Mouse (Mus musculus) heart, postnatal 0 days (tissue): Measurements from ENCODE around the gene Flrt1. TPM values are rescaled to one million over a fixed set of nuclear protein-coding genes. Genes with fewer than 3 reads are reported as not detected.
A peak's percentile ranks its signal among the peaks of the same experiment; 100 is the strongest.

Experiments used
- ATAC-seq: fragments of 200-750 bp; cut with Nextera tagmentation; 2 replicates; pipeline ENCODE4 v1.8.0; 2017; ENCODE audit warnings: low read depth, moderate number of reproducible peaks, moderate library complexity; ENCODE audit not compliant: insufficient read depth
- DNase-seq: peaks from one replicate; pipeline ENCODE4 v3.0.0-alpha.2; 2016; ENCODE audit warnings: low spot score
- H3K27ac ChIP-seq: fragments of 300-500 bp; sonication (generic); 2 replicates; pipeline ENCODE4 v1.5.1; 2014; ENCODE audit warnings: low read depth, mild to moderate bottlenecking
- H3K27me3 ChIP-seq: fragments of 300-500 bp; sonication (generic); 2 replicates; pipeline ENCODE4 v1.6.1; 2014; ENCODE audit warnings: low read length, mixed read lengths; ENCODE audit not compliant: control insufficient read depth, insufficient read depth
- H3K36me3 ChIP-seq: fragments of 300-500 bp; sonication (generic); replicated peaks from 2 replicates; pipeline ENCODE4 v1.6.1; 2014; ENCODE audit warnings: low read length, mixed read lengths; ENCODE audit not compliant: control insufficient read depth, insufficient read depth
- H3K4me1 ChIP-seq: fragments of 300-500 bp; sonication (generic); 2 replicates; pipeline ENCODE4 v1.6.1; 2014; ENCODE audit warnings: antibody characterized with exemption; ENCODE audit not compliant: control insufficient read depth, insufficient read depth
- H3K4me2 ChIP-seq: fragments of 300-500 bp; sonication (generic); 2 replicates; pipeline ENCODE4 v1.6.1; 2014; ENCODE audit warnings: low read depth, mild to moderate bottlenecking, low read length, moderate library complexity
- H3K4me3 ChIP-seq: fragments of 300-500 bp; sonication (generic); 2 replicates; pipeline ENCODE4 v1.5.1; 2014; ENCODE audit warnings: low read depth, low read length
- H3K9ac ChIP-seq: fragments of 300-500 bp; sonication (generic); replicated peaks from 2 replicates; pipeline ENCODE4 v1.6.1; 2014; ENCODE audit warnings: low read depth, low read length, mixed read lengths
- H3K9me3 ChIP-seq: fragments of 300-500 bp; sonication (generic); replicated peaks from 2 replicates; pipeline ENCODE4 v1.6.1; 2016; ENCODE audit warnings: low read length; ENCODE audit not compliant: control insufficient read depth
- CTCF ChIP-seq: IDR thresholded peaks from 2 replicates; pipeline ENCODE4 v1.5.1; 2016; ENCODE audit warnings: antibody characterized with exemption, control low read depth, low read depth
- EP300 ChIP-seq: IDR thresholded peaks from 2 replicates; pipeline ENCODE4 v1.6.1; 2016; ENCODE audit warnings: antibody characterized with exemption, low read depth
- WGBS: fragments of 180-500 bp; shearing (Covaris S2); extraction: QIAGEN DNeasy Blood & Tissue Kit; methylation state at CpG from one replicate; pipeline ENCODE4 v1.1.7; 2014; 5-methylcytosine and 5-hydroxymethylcytosine counted together
- polyA plus RNA-seq: library from polyadenylated mRNA; unstranded; fragments of >200 nt; fragmentation: Nextera tagmentation; extraction: Ambion mirVana; gene quantifications from 2 replicates; pipeline ENCODE4 v1.2.1, GENCODE M21; 2015
- total RNA-seq: library from RNA; depleted of rRNA; stranded (reverse); fragments of >200 nt; gene quantifications from 2 replicates; pipeline ENCODE4 v1.2.3, GENCODE M21; 2014; ENCODE audit warnings: low replicate concordance

Flrt1 gene
- total and polyA plus RNA-seq, 2 experiments from 2014 or later, result 0.23 to 1.0 TPM

GRCm38 (mm10) chr19:7090369-7091064 is 15.0 kb downstream of the Flrt1 start:
- Histone ChIP-seq H3K27me3 (no peaks in the 10 kb centered on the region), H3K4me3 (no peak overlapping the region), H3K9me3 (no peaks in the 10 kb centered on the region), H3K4me2 (no peak overlapping the region), H3K4me1 (peaks cover 22% of the 10 kb centered on the region), H3K9ac (no peak overlapping the region), H3K27ac (peak overlapping the region; percentile 75), H3K36me3 (no peaks in the 10 kb centered on the region)
- TF ChIP-seq EP300 (no peak), CTCF (no peak)
- WGBS, result 50% methylated on average over 10 of the region's 10 CpGs
- no peak for ATAC-seq
- DNase-seq, result no peak

GRCm38 (mm10) chr19:7089842-7090251 is 15.7 kb downstream of the Flrt1 start:
- Histone ChIP-seq H3K4me1 (peaks cover 22% of the 10 kb centered on the region), H3K9ac (no peak overlapping the region), H3K4me3 (no peak overlapping the region), H3K27me3 (no peaks in the 10 kb centered on the region), H3K36me3 (no peaks in the 10 kb centered on the region), H3K4me2 (no peak overlapping the region), H3K27ac (peak overlapping the region; percentile 75), H3K9me3 (no peaks in the 10 kb centered on the region)
- 67% methylated on average over 7 of the region's 7 CpGs for WGBS
- DNase-seq (no peak), ATAC-seq (peak; percentile 55; the same call in 1 of the 2 replicates)
- TF ChIP-seq CTCF (no peak), EP300 (peak; percentile 56; the same call in 1 of the 2 replicates)

GRCm38 (mm10) chr19:7089050-7089449 is 16.5 kb downstream of the Flrt1 start:
- WGBS, result 42% methylated on average over 5 of the region's 5 CpGs
- Histone ChIP-seq H3K4me3 (no peak overlapping the region), H3K27me3 (no peaks in the 10 kb centered on the region), H3K4me1 (peaks cover 22% of the 10 kb centered on the region), H3K27ac (no peak overlapping the region), H3K36me3 (no peaks in the 10 kb centered on the region), H3K9ac (no peak overlapping the region), H3K9me3 (no peaks in the 10 kb centered on the region), H3K4me2 (no peak overlapping the region)
- DNase-seq (no peak), ATAC-seq (no peak)
- TF ChIP-seq EP300 (no peak), CTCF (no peak)

- H3K4me1 ChIP-seq, result peaks cover 22% of the 10 kb centered on the region
- H3K27me3 ChIP-seq, result no peaks in the 10 kb centered on the region
- H3K9ac ChIP-seq, result 0 out of 2 replicates have a peak overlapping the region, but pooled peaks have one; percentile 14
- H3K4me2 ChIP-seq, result no peak overlapping the region
- DNase-seq (no peak), ATAC-seq (no peak)
- H3K36me3 ChIP-seq, result no peaks in the 10 kb centered on the region
- H3K4me3 ChIP-seq, result no peak overlapping the region
- no peak for TF ChIP-seq EP300
- no peak overlapping the region for H3K27ac ChIP-seq
- H3K9me3 ChIP-seq, result no peaks in the 10 kb centered on the region
- 39% methylated on average over 9 of the region's 9 CpGs for WGBS
Measured at GRCm38 (mm10) chr19:7088558-7088957, 17.0 kb downstream of the Flrt1 start.

- TF ChIP-seq CTCF (no peak), EP300 (no peak)
- Histone ChIP-seq H3K9me3 (no peaks in the 10 kb centered on the region), H3K27me3 (no peaks in the 10 kb centered on the region), H3K36me3 (no peaks in the 10 kb centered on the region), H3K4me1 (peaks cover 17% of the 10 kb centered on the region; the same call in 1 of the 2 replicates), H3K4me2 (no peak overlapping the region), H3K4me3 (no peak overlapping the region), H3K27ac (no peak overlapping the region), H3K9ac (no peak overlapping the region)
- DNase-seq (no peak), ATAC-seq (no peak)
- WGBS, result 75% methylated on average over 15 of the region's 15 CpGs
Measured at GRCm38 (mm10) chr19:7084734-7085133, 20.8 kb downstream of the Flrt1 start.
